Mouse (Mus musculus): ENCODE data around the gene Ugt1a6b.
"Not testable (repeated sequence)": the region's sequence is repeated elsewhere in the genome, so short reads cannot be mapped to it uniquely, and the experiment has no call there.

DNA sequence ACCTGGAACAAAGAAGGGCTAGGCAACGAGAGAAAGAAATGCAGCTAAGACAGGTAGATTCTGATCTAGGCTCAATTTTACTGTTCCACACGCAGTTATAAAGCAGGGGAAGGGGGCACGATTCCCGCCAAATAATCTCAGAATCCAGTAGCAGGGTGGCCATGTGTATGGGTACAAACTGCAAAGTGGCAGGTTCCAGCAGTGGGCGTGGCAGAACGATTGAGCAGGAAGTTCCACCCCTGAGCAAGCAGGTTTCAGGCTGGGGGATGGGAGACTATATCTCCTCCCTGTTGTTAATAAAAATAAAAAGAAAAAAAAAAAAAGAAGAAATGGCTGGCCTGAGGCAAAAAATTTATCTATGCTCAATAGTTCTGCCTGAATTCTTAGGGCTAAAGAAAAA is 9.7 kb downstream of the Ugt1a6b start:
- not testable (repeated sequence) for TF ChIP-seq GATA1, TAL1 (IDR thresholded peaks at IDR 0.05; ENCODE audit: low read length)

All from erythroblast, embryonic 14.5 days (primary cell).